Mouse (Mus musculus) left cerebral cortex, adult 2 months (tissue): ENCODE data around the gene Nfic. TPM values are rescaled to one million over a fixed set of nuclear protein-coding genes. Genes with fewer than 3 reads are reported as not detected.

Experiments
- DNase-seq, 2 experiments: peaks; one replicate each; pipeline ENCODE4 v3.0.0; 2021 to 2022; ENCODE audit warnings: low spot score in 2 of 2, mixed read lengths in 1 of 2; ENCODE audit errors: extremely low spot score in 1 of 2
- H3K27ac ChIP-seq: fragments of 200-600 bp; 2 replicates; pipeline ENCODE4 v1.8.1; 2022
- H3K4me3 ChIP-seq: fragments of 200-600 bp; 2 replicates; pipeline ENCODE4 v1.8.1; 2022
- CTCF ChIP-seq: fragments of 200-600 bp; IDR thresholded peaks from 2 replicates; pipeline ENCODE4 v1.8.1; 2022; ENCODE audit warnings: antibody characterized with exemption, mild to moderate bottlenecking, moderate library complexity
- intact Hi-C: fragments of 180-260 bp; cut with DNase I; formaldehyde crosslinking; loops from one replicate; pipeline ENCODE4 v1.15.1; 2025
- total RNA-seq, 2 experiments: library from RNA; stranded (reverse); gene quantifications; 2 replicates each; pipeline ENCODE4 v1.2.3; 2021

Nfic gene
- total RNA-seq, 2 experiments from 2014 or later, result 93.4 to 94.9 TPM

- no peak for DNase-seq
- intact Hi-C loops, result no loop called here
- no peak for TF ChIP-seq CTCF
- H3K4me3 ChIP-seq, result no peak overlapping the region
- H3K27ac ChIP-seq, result no peak overlapping the region
Observed at GRCm38 (mm10) chr10:81382039-81382438, 73.4 kb downstream of the Nfic start.

- no peak for DNase-seq
- TF ChIP-seq CTCF, result no peak
- H3K27ac ChIP-seq, result no peak overlapping the region
- H3K4me3 ChIP-seq, result no peak overlapping the region
- intact Hi-C loops, result no loop called here
Observed at GRCm38 (mm10) chr10:81379809-81380378, 75.5 kb downstream of the Nfic start.

DNA sequence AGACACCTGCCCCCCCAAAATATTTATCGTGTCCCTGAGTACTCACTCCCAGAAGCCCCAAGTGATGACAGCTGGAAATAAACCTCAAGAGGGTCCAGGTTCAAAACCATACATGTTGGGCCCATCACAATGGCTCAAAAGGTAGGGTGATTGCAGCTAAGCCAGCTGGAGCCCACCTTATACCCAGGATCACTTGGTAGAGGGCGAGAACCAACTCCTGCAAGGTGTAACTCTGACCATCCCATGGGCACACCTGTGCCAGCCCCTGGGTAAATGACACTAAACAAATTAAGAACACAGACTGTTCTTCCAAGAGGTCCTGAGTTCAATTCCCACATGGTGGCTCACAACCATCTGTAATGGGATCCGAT is 76.3 kb downstream of the Nfic start:
- TF ChIP-seq CTCF, result no peak
- peak overlapping the region; percentile 50 for H3K4me3 ChIP-seq
- no peak for DNase-seq
- intact Hi-C loops, result no loop called here
- H3K27ac ChIP-seq, result no peak overlapping the region

DNA sequence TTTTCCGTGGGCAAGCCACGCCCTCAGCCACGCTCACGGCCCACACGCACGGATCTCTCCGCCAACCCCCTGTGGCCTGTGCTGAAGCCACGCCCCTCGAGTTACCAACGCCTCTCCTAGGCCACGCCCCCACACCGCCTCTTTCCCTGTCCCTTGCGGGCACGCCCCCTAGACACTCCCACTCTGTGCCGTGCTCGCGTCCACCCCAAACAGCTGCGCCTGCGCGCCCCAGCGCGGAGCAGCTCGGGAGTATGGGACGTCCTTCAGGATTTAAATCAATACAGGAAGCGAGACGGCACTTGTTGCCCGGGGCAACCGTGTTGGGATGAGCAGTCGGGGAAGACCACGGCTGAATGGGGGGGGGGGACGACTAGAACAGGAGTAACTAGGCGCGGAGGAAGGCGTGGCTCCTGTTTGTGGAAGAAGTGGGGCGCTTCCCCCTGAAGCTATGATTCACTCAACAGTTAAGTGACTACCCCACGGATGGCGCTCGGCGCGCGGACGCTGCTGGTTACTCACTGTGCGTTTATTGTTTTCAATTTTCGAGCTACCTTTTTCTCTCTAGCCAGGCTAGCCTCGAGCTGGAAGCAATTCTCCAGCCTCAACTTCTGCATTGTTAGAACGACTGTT is 76.8 kb downstream of the Nfic start:
- TF ChIP-seq CTCF, result no peak
- intact Hi-C loops, result no loop called here

DNA sequence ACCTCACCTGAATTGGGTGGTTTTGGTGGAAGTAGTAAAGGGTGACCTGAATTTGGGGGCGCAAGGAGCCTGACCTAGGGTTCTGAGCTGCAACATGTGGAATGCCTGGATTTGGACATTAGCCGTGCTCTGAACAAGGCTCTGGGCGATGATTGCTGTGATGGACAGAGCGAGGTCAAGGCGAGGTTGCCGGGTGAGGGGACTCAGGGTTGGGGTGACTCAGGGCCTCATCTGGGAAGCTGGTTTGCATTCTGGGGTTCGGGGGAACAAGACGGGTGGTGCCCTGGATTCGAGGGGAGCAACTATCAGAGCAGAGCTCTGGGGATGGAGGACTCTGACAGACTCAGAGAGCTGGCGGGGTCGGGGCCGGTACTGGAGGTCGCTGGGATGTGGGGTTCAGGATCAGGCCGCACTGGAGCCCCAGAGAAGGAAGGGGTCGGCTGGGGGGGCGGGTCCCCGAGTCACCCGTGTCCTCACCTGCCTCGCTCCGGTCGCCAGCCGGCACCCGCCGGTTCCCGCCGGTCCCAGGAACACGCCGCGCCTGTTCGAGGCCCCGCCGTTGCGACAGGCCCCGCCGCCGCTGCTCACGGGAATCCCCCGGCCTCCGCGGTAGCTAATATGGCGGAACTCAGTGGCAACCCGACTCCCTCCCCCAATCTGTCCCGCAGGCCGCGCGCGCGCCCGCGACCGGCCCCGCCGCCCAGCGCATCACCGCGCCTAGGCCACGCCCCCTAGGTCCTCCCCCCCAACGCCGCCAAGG is 77.5 kb downstream of the Nfic start, which contains the start of gene Fzr1:
Fzr1 (minus strand) TSS at position 724 of the 760 bp plus-strand sequence.
- TF ChIP-seq CTCF, result no peak
- Histone ChIP-seq H3K4me3 (peak within 1 kb of the TSS; percentile 98), H3K27ac (peak within 1 kb of the TSS; percentile 90)
- intact Hi-C loops, result no loop called here
- no peak for DNase-seq

More for the DNA sequence above, 76.8 kb downstream of the Nfic start:
- H3K27ac ChIP-seq, result no peak overlapping the region
- peak overlapping the region; percentile 98 for H3K4me3 ChIP-seq
- DNase-seq, result peak; percentile 100

DNA sequence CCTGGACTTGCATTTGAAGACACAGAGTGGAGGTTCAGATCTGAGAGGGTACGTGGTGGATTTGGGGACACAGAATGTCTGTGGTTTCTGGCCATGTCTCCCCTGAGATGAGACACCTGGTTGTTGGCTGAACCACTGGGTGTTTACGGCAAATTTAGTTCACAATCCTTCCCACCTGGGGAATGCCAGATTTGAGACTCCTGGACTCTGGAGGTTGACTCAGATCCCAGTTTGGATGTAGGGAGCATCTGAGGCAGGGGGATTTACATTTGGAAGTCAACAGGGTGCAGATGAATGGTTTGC is 78.1 kb downstream of the Nfic start:
- no peak for DNase-seq
- TF ChIP-seq CTCF, result no peak
- Histone ChIP-seq H3K27ac (no peak overlapping the region), H3K4me3 (peak overlapping the region; percentile 98)
- intact Hi-C loops, result no loop called here

DNA sequence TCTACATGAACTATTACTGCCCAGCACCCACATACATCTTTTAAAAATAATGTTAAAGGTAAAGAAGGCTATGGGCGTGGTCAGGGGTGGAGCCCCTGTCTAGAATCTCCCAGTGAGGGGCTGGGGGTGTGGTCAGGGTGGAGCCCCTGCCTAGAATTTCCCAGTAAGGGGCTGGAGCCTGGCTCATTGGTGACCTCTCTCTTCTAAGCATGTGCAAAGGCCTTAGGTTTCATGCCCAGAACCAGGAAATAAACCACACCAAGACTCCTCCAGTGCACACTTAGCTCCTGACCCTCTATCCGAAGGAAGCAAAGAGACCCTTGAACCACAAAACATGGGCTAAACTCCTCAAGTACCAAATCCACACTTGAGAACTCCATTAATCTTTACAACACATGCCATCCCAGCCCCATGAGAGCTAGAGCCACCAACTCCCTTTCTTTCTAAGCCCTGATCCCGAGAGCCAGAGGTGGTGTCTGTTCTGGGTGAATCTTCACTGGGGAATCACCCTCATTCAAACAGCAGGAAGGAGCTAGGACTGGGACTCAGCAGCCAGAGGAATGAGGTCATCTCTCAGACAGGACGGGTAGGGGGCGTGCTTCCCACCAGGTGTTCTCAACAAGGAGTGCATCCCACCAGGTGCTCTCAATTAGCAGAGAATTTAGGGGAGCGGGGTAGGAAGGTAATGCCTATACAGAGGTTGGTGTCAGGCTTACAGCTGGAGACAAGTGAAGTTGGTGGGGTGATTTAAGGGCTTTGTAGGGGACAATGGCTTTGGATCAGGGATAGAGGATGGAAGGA is 78.7 kb downstream of the Nfic start:
- DNase-seq, result no peak
- no peak overlapping the region for H3K27ac ChIP-seq
- TF ChIP-seq CTCF, result no peak
- H3K4me3 ChIP-seq, result peak overlapping the region; percentile 98
- intact Hi-C loops, result no loop called here

- Histone ChIP-seq H3K4me3 (no peak overlapping the region), H3K27ac (no peak overlapping the region)
- no peak for TF ChIP-seq CTCF
- DNase-seq, result no peak
- intact Hi-C loops, result no loop called here
Observed at GRCm38 (mm10) chr10:81375322-81375721, 80.1 kb downstream of the Nfic start.

- TF ChIP-seq CTCF, result no peak
- intact Hi-C loops, result no loop called here
- no peak for DNase-seq
- no peak overlapping the region for H3K27ac ChIP-seq
- H3K4me3 ChIP-seq, result no peak overlapping the region
Observed at GRCm38 (mm10) chr10:81367207-81367495, 88.3 kb downstream of the Nfic start.

GRCm38 (mm10) chr10:81366477-81367206 is 88.8 kb downstream of the Nfic start:
- Histone ChIP-seq H3K4me3 (no peak overlapping the region), H3K27ac (no peak overlapping the region)
- no peak for DNase-seq
- TF ChIP-seq CTCF, result no peak
- intact Hi-C loops, result no loop called here

DNA sequence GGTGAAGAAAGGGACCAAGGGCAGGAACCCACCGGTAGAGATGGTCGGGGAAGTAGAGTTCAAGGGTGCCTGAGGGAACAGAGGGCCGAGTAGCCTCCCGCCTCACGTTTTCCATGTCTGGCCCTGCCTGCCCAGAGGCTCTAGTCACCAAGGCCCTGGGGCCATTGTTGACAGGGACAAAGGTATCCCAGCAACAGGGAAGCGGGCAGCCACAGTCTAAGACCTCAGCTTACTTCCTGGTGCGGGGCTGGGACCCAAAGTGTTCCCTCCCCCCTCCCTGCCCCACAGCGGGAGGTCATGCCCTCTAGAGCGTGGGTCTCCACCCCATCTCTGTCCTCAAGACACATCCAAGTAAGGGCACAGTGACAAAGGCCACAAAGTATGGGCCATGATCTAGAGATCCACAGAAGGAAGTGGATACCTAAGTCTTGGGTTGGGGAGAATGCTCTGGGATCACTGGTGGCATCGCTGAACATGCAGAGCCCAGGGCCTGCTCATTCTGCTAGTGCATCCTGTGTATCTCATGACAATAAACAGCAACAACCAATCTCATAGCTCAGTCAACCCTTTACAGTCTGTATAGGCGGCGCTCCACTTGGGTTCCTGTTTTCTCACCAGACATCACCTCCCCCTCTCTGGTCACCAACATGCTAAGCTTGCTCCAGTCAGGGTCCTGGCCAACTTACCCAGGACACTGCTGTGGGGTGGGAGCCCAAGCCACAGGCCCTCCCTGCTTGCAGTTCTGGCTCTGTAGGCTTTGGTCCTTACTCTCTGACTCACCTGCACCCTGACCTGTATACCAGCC is 89.6 kb downstream of the Nfic start, which contains the start of gene 4930404N11Rik:
4930404N11Rik (minus strand) TSS at position 145 of the 805 bp plus-strand sequence.
- intact Hi-C loops, result no loop called here
- no peak within 1 kb of the TSS for H3K4me3 ChIP-seq
- no peak for TF ChIP-seq CTCF
- no peak for DNase-seq
- H3K27ac ChIP-seq, result peak within 1 kb of the TSS; percentile 45
